Mouse (Mus musculus) embryonic fibroblast, embryonic 13.5 days (primary cell): ENCODE measurements around the gene Pheta1. TPM values are rescaled to one million over a fixed set of nuclear protein-coding genes. Genes with fewer than 3 reads are reported as not detected.

ENCODE experiments used
- H3K27ac ChIP-seq: 2 replicates; pipeline ENCODE4 v1.5.1; 2012; ENCODE audit warnings: low read length, control low read depth, inconsistent platforms; ENCODE audit not compliant: insufficient read depth
- H3K4me1 ChIP-seq: 2 replicates; pipeline ENCODE4 v1.6.1; 2011; ENCODE audit warnings: low read length; ENCODE audit not compliant: control insufficient read depth, insufficient read depth
- H3K4me3 ChIP-seq: 2 replicates; pipeline ENCODE4 v1.5.1; 2011; ENCODE audit warnings: mild to moderate bottlenecking, control low read depth, low read length; ENCODE audit not compliant: insufficient read depth
- CTCF ChIP-seq: IDR thresholded peaks from 2 replicates; pipeline ENCODE4 v1.5.1; 2011; ENCODE audit warnings: mild to moderate bottlenecking, control low read depth, low read length, moderate library complexity, borderline replicate concordance; ENCODE audit not compliant: insufficient read depth
- POLR2A ChIP-seq: IDR thresholded peaks from 2 replicates; pipeline ENCODE4 v1.6.1; 2011; ENCODE audit warnings: low read depth, mild to moderate bottlenecking, control low read depth, low read length, moderate library complexity
- polyA plus RNA-seq: library from polyadenylated mRNA; stranded (reverse); fragments of >200 nt; gene quantifications from 2 replicates; pipeline ENCODE4 v1.2.4, GENCODE M21; 2011; ENCODE audit warnings: low read depth; ENCODE audit not compliant: missing spikeins, insufficient read length

Gene Pheta1
- polyA plus RNA-seq, 1 experiment, result 4.8 TPM

DNA sequence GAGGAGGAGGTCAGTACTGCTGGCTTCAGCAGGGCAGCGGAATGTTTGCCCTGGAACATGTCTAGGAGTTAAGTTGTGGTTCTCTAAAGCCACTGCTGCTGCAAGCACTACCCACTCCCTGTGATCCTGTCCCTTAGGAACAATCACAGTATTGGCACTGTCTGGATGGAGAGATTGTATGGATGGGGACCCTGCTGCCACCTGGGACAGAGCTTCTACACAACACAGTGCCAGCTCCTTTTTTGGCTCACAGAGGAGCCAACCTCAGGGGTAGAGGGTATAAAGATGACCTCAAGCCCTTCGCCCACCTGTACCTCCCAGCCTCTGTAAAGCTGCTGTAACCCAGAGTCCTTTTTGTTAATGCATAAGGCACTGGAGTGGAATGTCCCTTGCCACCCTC lies 32.2 kb upstream of the Pheta1 start:
- peaks cover 7% of the 10 kb centered on the region for H3K4me1 ChIP-seq
- H3K27ac ChIP-seq, result no peak overlapping the region
- H3K4me3 ChIP-seq, result no peak overlapping the region
- TF ChIP-seq CTCF (no peak), POLR2A (no peak)

DNA sequence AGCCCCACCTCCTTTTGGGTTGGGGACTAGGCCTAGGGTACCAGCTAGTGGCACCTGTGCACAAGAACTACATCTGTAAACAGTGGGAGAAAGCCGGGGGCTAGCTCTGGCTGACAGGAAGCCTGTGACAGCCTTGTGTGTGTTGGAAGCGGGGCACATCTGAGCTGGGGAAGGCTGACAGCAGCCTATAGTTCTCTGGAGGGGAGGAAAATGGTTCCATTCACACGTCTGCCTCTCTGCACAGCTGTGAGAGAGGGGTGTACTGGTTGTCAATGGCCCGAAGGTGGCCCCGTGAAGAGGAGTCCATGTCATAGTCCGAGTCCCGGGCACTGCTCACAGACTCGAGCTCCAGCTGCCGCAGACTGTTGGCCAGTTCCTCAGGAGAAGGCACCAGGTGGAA lies 31.2 kb upstream of the Pheta1 start:
- Histone ChIP-seq H3K4me1 (peaks cover 11% of the 10 kb centered on the region), H3K4me3 (no peak overlapping the region), H3K27ac (no peak overlapping the region)
- TF ChIP-seq POLR2A, result no peak

DNA sequence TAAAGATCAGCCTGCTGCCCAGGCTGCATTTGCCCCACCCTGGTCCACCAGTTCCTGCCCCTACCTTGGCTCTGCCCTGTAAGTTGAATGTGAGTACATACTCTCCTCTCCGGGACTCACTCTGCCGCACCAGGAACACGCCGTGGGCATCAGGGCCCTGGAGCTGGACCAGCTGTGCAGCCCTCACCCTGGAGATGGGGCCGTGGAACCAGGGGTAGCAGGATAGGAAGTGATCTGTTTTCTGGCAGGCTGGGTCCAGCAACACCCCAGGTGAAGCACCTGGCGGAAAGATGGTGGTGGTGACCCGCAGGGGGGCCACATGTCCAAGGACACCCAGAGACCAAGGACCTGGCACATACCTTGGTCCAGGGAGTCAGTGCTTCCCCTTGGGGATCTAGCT lies 30.4 kb upstream of the Pheta1 start:
- H3K4me3 ChIP-seq, result no peak overlapping the region
- peaks cover 11% of the 10 kb centered on the region for H3K4me1 ChIP-seq
- TF ChIP-seq CTCF (no peak), POLR2A (no peak)
- H3K27ac ChIP-seq, result no peak overlapping the region

DNA sequence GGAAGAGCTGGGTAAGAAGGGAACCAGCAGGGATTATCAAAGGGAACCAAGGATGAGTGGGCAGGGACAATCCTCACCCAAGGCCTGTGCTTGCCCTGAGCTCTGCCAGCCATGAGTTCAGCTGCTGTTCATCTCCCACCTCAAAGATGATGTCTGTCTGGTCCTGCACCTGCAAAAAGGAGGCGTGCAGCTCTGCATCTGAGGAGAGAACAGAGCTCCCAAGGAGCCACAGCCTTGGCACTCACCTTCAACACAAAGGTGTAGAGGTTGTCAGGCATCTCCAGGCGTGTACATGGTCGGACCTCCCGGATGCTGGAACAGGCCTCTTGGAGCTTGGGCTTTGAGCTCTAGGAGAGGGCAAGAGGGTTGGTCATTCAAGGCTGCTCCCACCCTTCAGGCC lies 29.9 kb upstream of the Pheta1 start:
- Histone ChIP-seq H3K4me3 (no peak overlapping the region), H3K27ac (no peak overlapping the region), H3K4me1 (peaks cover 11% of the 10 kb centered on the region)
- TF ChIP-seq CTCF (no peak), POLR2A (no peak)

DNA sequence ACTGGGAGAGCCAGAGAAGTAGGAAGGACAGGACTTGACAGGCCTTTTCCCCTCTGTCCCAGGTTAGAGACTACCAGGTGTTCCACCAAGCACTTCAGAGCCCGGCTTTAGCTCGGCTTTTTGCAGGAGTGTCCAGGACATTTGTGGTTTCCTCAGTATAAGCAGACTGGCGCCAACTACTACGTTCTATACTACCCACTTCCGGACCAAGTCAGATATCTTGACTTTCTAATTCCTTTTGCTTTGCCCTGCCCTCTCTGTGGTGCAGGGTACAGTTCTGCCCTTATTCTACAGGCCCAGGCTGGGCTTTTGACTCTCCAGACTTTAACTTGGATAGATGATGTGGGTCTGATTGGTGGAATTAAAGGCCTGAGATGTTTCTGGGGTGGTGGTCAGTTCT lies 29.2 kb upstream of the Pheta1 start:
- H3K4me1 ChIP-seq, result peaks cover 14% of the 10 kb centered on the region
- H3K4me3 ChIP-seq, result no peak overlapping the region
- no peak overlapping the region for H3K27ac ChIP-seq
- no peak for TF ChIP-seq CTCF
- TF ChIP-seq POLR2A, result no peak

DNA sequence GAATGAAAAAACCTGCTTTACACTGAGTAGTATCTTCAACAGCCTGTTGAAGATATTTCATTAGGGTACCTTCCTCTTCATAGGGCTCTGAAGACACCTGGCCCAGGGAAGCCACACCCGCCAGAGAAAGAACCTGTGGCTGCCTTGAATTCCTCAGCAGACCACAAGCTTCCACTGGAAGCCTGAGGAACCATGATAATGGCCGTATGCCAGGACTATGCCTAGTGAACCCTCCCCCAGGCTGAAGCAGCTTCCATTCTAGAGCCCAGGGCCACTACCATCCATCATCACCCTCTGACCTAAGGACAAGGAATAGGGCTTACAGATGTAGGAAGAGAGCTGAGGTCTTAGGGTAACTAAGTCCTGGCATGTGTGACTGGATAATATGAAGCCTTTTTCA lies 28.6 kb upstream of the Pheta1 start:
- Histone ChIP-seq H3K4me3 (no peak overlapping the region), H3K4me1 (peaks cover 14% of the 10 kb centered on the region), H3K27ac (no peak overlapping the region)
- TF ChIP-seq CTCF, result no peak
- TF ChIP-seq POLR2A, result no peak

DNA sequence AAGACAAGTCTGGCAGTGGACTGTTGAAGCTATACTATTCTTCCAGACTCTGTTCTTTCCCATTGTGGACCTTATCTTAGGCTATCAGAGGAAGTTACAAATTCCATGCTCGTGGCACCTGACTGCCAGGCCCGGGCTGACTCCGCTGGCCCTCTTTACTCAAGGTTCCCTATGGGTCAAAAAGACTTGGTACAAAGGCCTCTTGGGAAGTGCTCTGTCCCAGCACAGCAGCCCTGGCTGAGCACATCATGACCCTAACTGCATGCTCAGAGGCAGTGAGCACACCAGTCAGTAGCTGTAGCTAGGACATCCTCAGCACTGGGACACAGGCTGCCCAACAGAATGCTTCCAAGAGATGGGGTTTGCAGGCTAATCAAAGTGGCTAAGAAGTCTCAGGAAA lies 28.1 kb upstream of the Pheta1 start:
- TF ChIP-seq CTCF (no peak), POLR2A (no peak)
- no peak overlapping the region for H3K4me3 ChIP-seq
- no peak overlapping the region for H3K27ac ChIP-seq
- peaks cover 14% of the 10 kb centered on the region for H3K4me1 ChIP-seq

DNA sequence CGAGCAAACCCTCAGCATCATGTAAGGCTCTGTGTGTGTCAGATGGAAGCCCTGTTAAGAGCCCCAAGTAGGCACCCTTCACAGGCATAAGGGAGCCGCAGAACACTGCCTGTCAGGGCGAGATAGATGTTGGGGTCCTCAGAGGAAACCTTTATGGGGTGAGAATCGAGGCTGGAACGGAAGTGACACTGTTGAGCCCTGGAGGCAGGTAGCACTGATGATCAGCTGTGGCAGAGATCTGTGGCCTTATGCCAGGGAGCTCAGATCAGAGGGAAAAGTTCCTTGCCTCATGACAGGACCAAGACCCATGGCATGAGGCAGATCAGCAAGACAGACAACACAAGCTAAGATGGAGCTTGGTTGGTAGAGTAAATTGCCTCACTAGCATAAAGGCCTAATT lies 27.7 kb upstream of the Pheta1 start:
- Histone ChIP-seq H3K4me3 (no peak overlapping the region), H3K4me1 (peaks cover 14% of the 10 kb centered on the region), H3K27ac (no peak overlapping the region)
- TF ChIP-seq POLR2A (no peak), CTCF (no peak)

DNA sequence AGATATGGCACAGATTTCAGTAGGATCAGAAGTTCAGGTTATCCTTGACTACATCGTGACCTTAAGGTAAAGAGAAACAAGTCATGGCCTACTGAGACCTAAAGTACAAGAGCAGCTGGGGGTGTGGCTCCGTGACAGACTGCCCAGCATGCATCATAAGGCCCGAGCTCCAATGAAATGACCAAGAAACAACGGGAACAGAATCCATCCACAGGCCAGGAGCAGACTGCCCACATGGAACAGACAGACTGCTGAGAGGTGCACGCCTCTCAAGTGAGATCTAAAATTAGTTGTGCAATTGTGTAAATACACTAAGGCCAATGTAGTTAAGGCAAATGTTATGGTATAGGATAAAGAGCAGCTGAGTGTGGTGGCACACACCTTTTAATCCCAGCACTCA lies 27.2 kb upstream of the Pheta1 start:
- H3K4me1 ChIP-seq, result peaks cover 14% of the 10 kb centered on the region
- H3K4me3 ChIP-seq, result no peak overlapping the region
- no peak overlapping the region for H3K27ac ChIP-seq
- no peak for TF ChIP-seq POLR2A
- no peak for TF ChIP-seq CTCF

DNA sequence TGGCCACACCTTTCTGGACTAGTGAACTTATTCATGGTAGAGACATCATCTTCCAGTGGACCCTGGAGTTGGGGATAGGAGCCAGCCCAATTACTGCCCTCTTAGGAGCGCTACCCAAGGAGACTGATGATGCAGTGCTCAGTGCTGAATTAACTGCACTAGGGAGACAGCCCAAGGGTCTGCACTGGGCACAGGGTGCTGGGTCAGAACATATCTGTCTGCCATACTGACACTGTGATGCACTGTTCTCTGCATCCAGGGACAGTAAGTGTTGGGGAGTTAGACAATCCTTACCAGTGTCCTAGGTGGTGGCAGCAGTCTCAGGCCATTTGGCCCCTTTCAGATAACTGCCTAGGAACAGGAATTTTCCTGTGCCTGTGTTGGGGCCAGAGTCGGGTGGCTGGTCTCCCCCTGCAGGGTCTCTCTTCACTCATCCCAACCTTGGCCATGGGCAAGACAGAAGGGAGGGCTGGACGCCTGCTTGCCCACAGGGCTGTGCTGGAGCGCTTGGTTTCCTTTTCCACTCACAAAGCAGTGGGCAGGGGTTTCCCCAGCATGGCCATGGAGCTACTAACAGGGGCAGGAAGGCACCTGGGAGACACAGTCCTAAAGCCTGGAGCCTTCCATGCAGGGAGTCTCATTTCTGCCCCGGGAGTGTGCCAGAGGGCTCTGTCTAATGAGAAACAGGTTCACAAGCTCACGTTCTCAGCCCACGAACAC lies 25.8 kb upstream of the Pheta1 start:
- no peak overlapping the region for H3K27ac ChIP-seq
- TF ChIP-seq POLR2A, result no peak
- peaks cover 14% of the 10 kb centered on the region for H3K4me1 ChIP-seq
- no peak overlapping the region for H3K4me3 ChIP-seq

DNA sequence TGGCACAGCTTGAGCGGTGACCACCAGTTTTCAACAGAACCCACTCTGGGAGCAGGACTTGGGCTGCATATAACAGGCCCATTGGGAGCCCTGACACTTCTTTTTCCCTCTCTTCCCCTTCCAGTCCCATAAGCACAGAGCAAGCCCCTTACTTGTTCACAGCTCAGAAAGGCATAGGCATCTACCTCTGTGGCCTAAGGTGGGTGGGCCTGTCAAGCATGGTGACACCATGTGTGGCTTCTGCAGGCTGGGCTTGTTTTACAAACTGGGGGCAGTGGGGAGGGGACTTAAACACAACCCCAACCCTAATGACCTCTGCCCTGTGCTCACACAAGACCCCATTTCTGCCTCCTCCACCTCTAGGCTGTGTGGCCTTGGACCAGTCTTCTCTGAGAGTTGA lies 25.1 kb upstream of the Pheta1 start:
- H3K4me1 ChIP-seq, result peaks cover 14% of the 10 kb centered on the region
- no peak overlapping the region for H3K27ac ChIP-seq
- TF ChIP-seq CTCF (no peak), POLR2A (no peak)
- no peak overlapping the region for H3K4me3 ChIP-seq
